Mouse (Mus musculus): ENCODE measurements around the gene 3110040M04Rik.
"Not testable (repeated sequence)": the region's sequence is repeated elsewhere in the genome, so short reads cannot be mapped to it uniquely, and the experiment has no call there.

Gene 3110040M04Rik

GRCm38 (mm10) chr1:151192075-151192474, 11.8 kb upstream of the 3110040M04Rik start, which contains the start of gene Gm8947:
Gene Gm8947, plus strand, starts transcription at chr1:151192376.
- DNase-seq (ENCODE audit: low read depth, low spot score), result not testable (repeated sequence)

- not testable (repeated sequence) for DNase-seq (ENCODE audit: low read depth, low spot score)
These were observed 11.2 kb upstream of the 3110040M04Rik start for GRCm38 (mm10) chr1:151192739-151193138.

GRCm38 (mm10) chr1:151195986-151196385, 7.9 kb upstream of the 3110040M04Rik start:
- DNase-seq (ENCODE audit: low read depth, low spot score), result not testable (repeated sequence)

- not testable (repeated sequence) for DNase-seq (ENCODE audit: low read depth, low spot score)
These were observed 7.2 kb upstream of the 3110040M04Rik start for GRCm38 (mm10) chr1:151196690-151197089.

GRCm38 (mm10) chr1:151198120-151198519, 5.8 kb upstream of the 3110040M04Rik start, which contains the start of gene Gm47995:
Gene Gm47995, plus strand, starts transcription at chr1:151198448.
- not testable (repeated sequence) for DNase-seq (ENCODE audit: low read depth, low spot score)

- not testable (repeated sequence) for DNase-seq (ENCODE audit: low read depth, low spot score)
These were observed 3.3 kb upstream of the 3110040M04Rik start for GRCm38 (mm10) chr1:151200620-151201019.

- not testable (repeated sequence) for DNase-seq (ENCODE audit: low read depth, low spot score)
These were observed 1.1 kb upstream of the 3110040M04Rik start for GRCm38 (mm10) chr1:151202771-151203170.

- DNase-seq (ENCODE audit: low read depth, low spot score), result not testable (repeated sequence)
These were observed 4.6 kb downstream of the 3110040M04Rik start for GRCm38 (mm10) chr1:151208493-151208892.

GRCm38 (mm10) chr1:151208944-151209343, 5.0 kb downstream of the 3110040M04Rik start:
- not testable (repeated sequence) for DNase-seq (ENCODE audit: low read depth, low spot score)

- DNase-seq (ENCODE audit: low read depth, low spot score), result not testable (repeated sequence)
These were observed 6.0 kb downstream of the 3110040M04Rik start, which contains the start of gene Gm47996 for GRCm38 (mm10) chr1:151209824-151210355. Gene Gm47996, plus strand, starts transcription at chr1:151210131.

GRCm38 (mm10) chr1:151211666-151212065, 7.7 kb downstream of the 3110040M04Rik start:
- DNase-seq (ENCODE audit: low read depth, low spot score), result not testable (repeated sequence)

- no peak for DNase-seq (ENCODE audit: low read depth, low spot score)
These were observed 10.9 kb downstream of the 3110040M04Rik start for GRCm38 (mm10) chr1:151214862-151215261.

- no peak for DNase-seq (ENCODE audit: low read depth, low spot score)
These were observed 12.1 kb downstream of the 3110040M04Rik start for GRCm38 (mm10) chr1:151215985-151216384.

- DNase-seq (ENCODE audit: low read depth, low spot score), result no peak
These were observed 12.5 kb downstream of the 3110040M04Rik start for GRCm38 (mm10) chr1:151216417-151216816.

- no peak for DNase-seq (ENCODE audit: low read depth, low spot score)
These were observed 15.1 kb downstream of the 3110040M04Rik start for GRCm38 (mm10) chr1:151219045-151219444.

- DNase-seq (ENCODE audit: low read depth, low spot score), result no peak
These were observed 16.2 kb downstream of the 3110040M04Rik start for GRCm38 (mm10) chr1:151220098-151220497.

- DNase-seq (ENCODE audit: low read depth, low spot score), result no peak
These were observed 18.8 kb downstream of the 3110040M04Rik start for GRCm38 (mm10) chr1:151222561-151223267.

GRCm38 (mm10) chr1:151223377-151223776, 19.5 kb downstream of the 3110040M04Rik start:
- DNase-seq (ENCODE audit: low read depth, low spot score), result no peak

- DNase-seq (ENCODE audit: low read depth, low spot score), result no peak
These were observed 20.6 kb downstream of the 3110040M04Rik start for GRCm38 (mm10) chr1:151224536-151224935.

- no peak for DNase-seq (ENCODE audit: low read depth, low spot score)
These were observed 23.6 kb downstream of the 3110040M04Rik start for GRCm38 (mm10) chr1:151227506-151227905.

- DNase-seq (ENCODE audit: low read depth, low spot score), result no peak
These were observed 24.5 kb downstream of the 3110040M04Rik start for GRCm38 (mm10) chr1:151228320-151228989.

- DNase-seq (ENCODE audit: low read depth, low spot score), result no peak
These were observed 28.4 kb downstream of the 3110040M04Rik start for GRCm38 (mm10) chr1:151232346-151232745.

Measured in forelimb bud, embryonic 11.5 days (tissue).